ENCODE assay signal across 9 mouse cellular contexts in the genomic region with DNA sequence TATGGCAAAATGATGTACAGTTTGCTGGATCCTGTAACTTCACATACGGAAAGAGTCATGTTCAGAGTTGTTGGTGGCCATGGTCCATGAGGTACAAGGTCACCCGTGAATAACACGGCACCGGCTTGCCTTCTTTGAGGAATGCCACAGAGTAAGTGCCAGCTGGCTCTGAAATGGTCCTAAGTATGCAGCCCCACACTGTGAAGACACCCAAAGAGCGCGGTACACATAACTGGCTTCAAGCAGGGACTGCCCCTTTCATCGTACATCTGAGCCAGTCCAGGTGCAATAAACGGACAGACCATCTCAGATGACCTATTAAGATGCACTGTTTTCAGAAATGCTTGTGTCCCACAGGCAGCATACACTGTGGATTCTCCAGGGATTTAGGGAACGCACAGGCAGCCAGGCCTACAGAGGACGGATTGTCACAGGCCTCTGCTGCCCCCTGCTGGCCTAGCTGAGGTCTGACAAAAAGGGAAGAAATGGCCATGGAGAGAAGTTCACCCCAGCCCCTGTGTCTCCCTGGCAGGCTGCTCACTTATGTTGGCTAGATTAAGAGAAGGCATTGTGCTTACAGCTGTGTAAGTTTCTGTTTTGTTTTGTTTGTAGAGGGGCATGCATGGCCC.
DNase-seq lines count a peak whose midpoint lies in the region; ATAC-seq and TF ChIP-seq lines count a peak whose summit lies in the region.
"Had no signal": no experiment of that assay in that cellular context is flagged by ENCODE, and none has a peak within 500 bp of the region (broad histone marks: within the 10 kb centered on the region; RNA-seq: fewer than 3 reads in every experiment).

No protein-coding gene starts in this region.

- WGBS in hindbrain, embryonic 12.5 days, result 52% methylated on average over 10 of the region's 10 CpGs

- POLR2A ChIA-PET in Patski (lab: Charles Lee), result no interaction called here

- H3K27me3 ChIP-seq in Patski, result no peaks in the 10 kb centered on the region
- H3K27me3 ChIP-seq in hindbrain, embryonic 12.5 days, result no peaks in the 10 kb centered on the region

- peak; percentile 78 for TF ChIP-seq CTCF in Patski (IDR thresholded peaks at IDR 0.05)

- no peak overlapping the region for H3K9ac ChIP-seq in hindbrain, embryonic 12.5 days

- peaks cover 20% of the 10 kb centered on the region for H3K4me1 ChIP-seq in hindbrain, embryonic 12.5 days

- H3K4me2 ChIP-seq in hindbrain, embryonic 12.5 days (replicated peaks), result no peak overlapping the region

- H3K4me3 ChIP-seq in hindbrain, embryonic 12.5 days, result no peak overlapping the region
- H3K4me3 ChIP-seq: megakaryocyte, embryonic 14.5 days had no signal

- no peaks in the 10 kb centered on the region; the same call in 1 of the 2 replicates for H3K9me3 ChIP-seq in hindbrain, embryonic 12.5 days (replicated peaks)
- H3K9me3 ChIP-seq: megakaryocyte, embryonic 14.5 days had no signal

- in situ Hi-C loops in Patski (cut with MboI; ENCODE audit: low pct_unique_long_range_greater_than_20kb), result no loop called here

- no peak for DNase-seq in Patski (ENCODE audit: low read depth, low spot score)
- peak; percentile 73 for DNase-seq in cerebellum, adult 8-10 months
- DNase-seq in layer of hippocampus, postnatal 25 days (ENCODE audit: extremely low spot score in 1 of 2, low spot score in 1 of 2), result peak; percentile 65 to 83
- peak; percentile 75 for DNase-seq in right cerebral cortex, postnatal 14 days
- DNase-seq in yolk sac, embryonic 10.5 days (ENCODE audit: low spot score), result peak; percentile 38

- CTCF ChIA-PET in Patski (lab: Charles Lee), result interaction anchor here (0.7 to 2.7 kb wide), 9 partner anchors 9 to 167 kb away, joined by 3 to 9 read pairs (median 3); no protein-coding TSS in a partner anchor

- ATAC-seq in Patski, result peak; percentile 83
- peak; percentile 64 for ATAC-seq in frontal cortex, adult (ENCODE audit: low TSS enrichment)
- ATAC-seq in hindbrain, embryonic 12.5 days (ENCODE audit: low FRiP score), result peak; percentile 28; the same call in 1 of the 2 replicates
- ATAC-seq in megakaryocyte progenitor cell, adult 5-6 weeks (replicated peaks; ENCODE audit: poor library complexity), result peak; percentile 82

- no peak overlapping the region for H3K27ac ChIP-seq in hindbrain, embryonic 12.5 days

- no peaks in the 10 kb centered on the region; the same call in 1 of the 2 replicates for H3K36me3 ChIP-seq in hindbrain, embryonic 12.5 days

Comparison
In these comparisons a context has a peak if more than half of its experiments do, and no peak if none do; other contexts are left out.
1. ATAC-seq: peak in every context shown above with its lines; median percentile 83 in Patski; 82 in megakaryocyte progenitor cell, adult 5-6 weeks; 64 in frontal cortex, adult; 28 in hindbrain, embryonic 12.5 days.